Mouse (Mus musculus) liver, embryonic 13.5 days (tissue): Measurements from ENCODE around the gene Atpaf1. TPM values are rescaled to one million over a fixed set of nuclear protein-coding genes. Genes with fewer than 3 reads are reported as not detected.
A peak's percentile ranks its signal among the peaks of the same experiment; 100 is the strongest.

Experiments
- ATAC-seq: fragments of 200-750 bp; cut with Nextera tagmentation; 2 replicates; pipeline ENCODE4 v1.8.0; 2017; ENCODE audit warnings: low read depth, mild to moderate bottlenecking, moderate number of reproducible peaks, moderate library complexity
- DNase-seq: peaks from one replicate; pipeline ENCODE4 v3.0.0; 2022
- H3K27ac ChIP-seq: fragments of 300-500 bp; sonication (generic); 2 replicates; pipeline ENCODE4 v1.5.1; 2015; ENCODE audit warnings: moderate library complexity, mild to moderate bottlenecking, inconsistent platforms
- H3K27me3 ChIP-seq: fragments of 300-500 bp; sonication (generic); 2 replicates; pipeline ENCODE4 v1.6.1; 2015; ENCODE audit warnings: mild to moderate bottlenecking, inconsistent platforms
- H3K36me3 ChIP-seq: fragments of 300-500 bp; sonication (generic); 2 replicates; pipeline ENCODE4 v1.6.1; 2015; ENCODE audit warnings: mild to moderate bottlenecking, inconsistent platforms
- H3K4me1 ChIP-seq: fragments of 300-500 bp; sonication (generic); replicated peaks from 2 replicates; pipeline ENCODE4 v1.6.1; 2015; ENCODE audit warnings: inconsistent platforms
- H3K4me2 ChIP-seq: fragments of 300-500 bp; sonication (generic); 2 replicates; pipeline ENCODE4 v1.6.1; 2015; ENCODE audit warnings: inconsistent platforms, mild to moderate bottlenecking, moderate library complexity
- H3K4me3 ChIP-seq: fragments of 300-500 bp; sonication (generic); replicated peaks from 2 replicates; pipeline ENCODE4 v1.5.1; 2015; ENCODE audit warnings: mild to moderate bottlenecking, inconsistent platforms
- H3K9ac ChIP-seq: fragments of 300-500 bp; sonication (generic); 2 replicates; pipeline ENCODE4 v1.6.1; 2015; ENCODE audit warnings: mild to moderate bottlenecking, inconsistent platforms
- H3K9me3 ChIP-seq: fragments of 300-500 bp; sonication (generic); replicated peaks from 2 replicates; pipeline ENCODE4 v1.6.1; 2016; ENCODE audit warnings: inconsistent platforms
- WGBS: fragments of 180-500 bp; shearing (Covaris S2); methylation state at CpG from one replicate; pipeline ENCODE4 v1.1.7; 2015; ENCODE audit not compliant: insufficient replicate concordance; 5-methylcytosine and 5-hydroxymethylcytosine counted together
- polyA plus RNA-seq: library from polyadenylated mRNA; unstranded; fragments of >200 nt; fragmentation: Nextera tagmentation; extraction: Ambion mirVana; gene quantifications from 2 replicates; pipeline ENCODE4 v1.2.1, GENCODE M21; 2015

Atpaf1 gene
- polyA plus RNA-seq, 1 experiment from 2014 or later: 19.5 TPM

DNA sequence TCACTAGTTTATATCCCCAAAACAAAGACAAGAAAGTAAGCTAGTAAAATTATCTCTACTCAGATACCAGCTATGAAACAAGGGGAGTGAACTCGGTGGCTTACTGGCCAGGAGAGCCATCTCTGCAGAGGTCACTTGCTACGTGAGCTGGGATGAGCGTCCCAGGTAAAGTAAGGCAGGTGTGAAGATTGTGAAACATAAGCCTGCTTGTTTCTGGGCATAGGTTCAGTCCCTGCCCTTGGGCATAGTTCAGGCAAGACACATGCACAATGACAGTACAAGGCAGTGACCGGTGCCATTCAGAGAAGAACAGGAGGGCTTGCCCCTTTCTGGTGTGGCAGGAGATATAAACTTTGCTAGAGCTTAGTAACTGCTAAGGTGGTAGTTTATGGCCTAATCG, 31.0 kb downstream of the Atpaf1 start:
- H3K36me3 ChIP-seq: peaks cover 20% of the 10 kb centered on the region; the same call in 1 of the 2 replicates
- no peak overlapping the region for H3K4me2 ChIP-seq
- 76% methylated on average over 5 of the region's 5 CpGs for WGBS
- H3K4me3 ChIP-seq: no peak overlapping the region
- peaks cover 7% of the 10 kb centered on the region; the same call in 1 of the 2 replicates for H3K4me1 ChIP-seq
- H3K27ac ChIP-seq: no peak overlapping the region
- no peaks in the 10 kb centered on the region for H3K27me3 ChIP-seq
- no peak overlapping the region for H3K9ac ChIP-seq
- no peaks in the 10 kb centered on the region for H3K9me3 ChIP-seq
- ATAC-seq (no peak), DNase-seq (no peak)

DNA sequence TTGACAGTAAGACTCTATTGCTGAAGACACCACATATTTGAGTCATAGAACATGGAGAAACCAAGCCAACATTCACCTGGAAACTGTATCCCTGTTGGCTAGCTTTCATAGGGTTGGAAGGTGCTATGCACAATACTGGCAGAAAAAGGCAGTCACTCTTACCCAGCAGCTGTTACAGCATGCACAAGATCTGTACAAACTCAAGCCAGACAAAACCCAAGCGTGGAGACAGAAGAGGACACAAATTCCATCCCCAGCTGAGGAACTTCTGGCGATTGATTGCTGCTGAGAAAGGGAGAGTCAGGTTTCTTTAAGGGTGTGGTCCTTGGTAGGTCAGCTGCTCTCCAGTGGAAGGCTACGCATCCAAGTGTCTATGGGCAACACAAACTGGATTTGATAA, 35.6 kb downstream of the Atpaf1 start:
- Histone ChIP-seq H3K9me3 (no peaks in the 10 kb centered on the region), H3K4me1 (peaks cover 50% of the 10 kb centered on the region), H3K27ac (no peak overlapping the region), H3K9ac (no peak overlapping the region), H3K4me2 (no peak overlapping the region), H3K27me3 (no peaks in the 10 kb centered on the region), H3K4me3 (no peak overlapping the region), H3K36me3 (peaks cover 6% of the 10 kb centered on the region; the same call in 1 of the 2 replicates)
- no peak for DNase-seq
- WGBS: 48% methylated on average over 3 of the region's 3 CpGs
- ATAC-seq: no peak

DNA sequence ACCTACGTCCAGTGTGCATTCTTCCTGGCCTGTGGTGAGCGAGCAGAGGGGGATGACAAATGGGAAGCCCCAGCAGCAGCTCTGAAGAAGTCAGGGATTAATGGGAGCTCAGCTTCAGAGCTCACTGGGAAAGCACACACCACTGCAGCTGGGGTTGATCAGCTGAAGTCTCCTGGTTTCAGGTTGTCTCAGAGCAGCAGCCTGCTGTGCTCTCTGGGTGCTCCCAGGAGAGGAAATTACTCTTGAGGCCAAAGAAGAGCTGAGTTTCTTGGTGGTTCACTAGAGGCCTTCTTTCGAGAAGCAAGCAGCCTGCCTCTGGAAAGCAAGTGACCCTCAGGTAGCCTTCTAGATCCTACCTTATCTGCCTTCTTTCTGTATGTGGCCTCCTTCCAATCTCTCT, 36.3 kb downstream of the Atpaf1 start:
- Histone ChIP-seq H3K27me3 (no peaks in the 10 kb centered on the region), H3K4me3 (no peak overlapping the region), H3K36me3 (0 out of 2 replicates have a peak, but pooled peaks cover 2% of the 10 kb centered on the region), H3K9ac (no peak overlapping the region), H3K9me3 (no peaks in the 10 kb centered on the region), H3K4me1 (peaks cover 57% of the 10 kb centered on the region), H3K27ac (no peak overlapping the region), H3K4me2 (no peak overlapping the region)
- ATAC-seq (no peak), DNase-seq (no peak)
- WGBS: 70% methylated on average over 3 of the region's 3 CpGs

DNA sequence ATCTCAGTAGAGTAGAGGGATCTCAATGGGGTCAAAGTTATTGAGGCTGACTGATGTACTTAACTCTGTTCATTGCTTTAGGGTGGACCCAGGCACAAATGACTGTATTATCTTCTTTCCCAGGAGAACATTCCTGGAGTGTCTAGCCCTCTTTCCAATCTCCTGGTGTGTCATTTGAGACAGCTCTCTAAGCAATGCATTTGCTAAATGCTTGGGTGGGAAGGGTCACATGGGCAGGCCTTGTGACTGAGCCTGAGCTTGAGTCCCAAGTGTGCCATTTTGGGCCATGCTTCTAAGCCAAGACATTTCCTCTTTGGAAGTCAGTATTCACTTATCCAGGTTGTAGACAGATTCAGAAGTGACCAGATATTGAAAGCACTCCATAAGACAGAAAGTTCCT, 36.8 kb downstream of the Atpaf1 start:
- Histone ChIP-seq H3K9me3 (no peaks in the 10 kb centered on the region), H3K9ac (no peak overlapping the region), H3K27ac (no peak overlapping the region), H3K27me3 (no peaks in the 10 kb centered on the region), H3K4me2 (no peak overlapping the region), H3K4me1 (peaks cover 57% of the 10 kb centered on the region), H3K36me3 (no peaks in the 10 kb centered on the region), H3K4me3 (no peak overlapping the region)
- ATAC-seq (no peak), DNase-seq (no peak)

DNA sequence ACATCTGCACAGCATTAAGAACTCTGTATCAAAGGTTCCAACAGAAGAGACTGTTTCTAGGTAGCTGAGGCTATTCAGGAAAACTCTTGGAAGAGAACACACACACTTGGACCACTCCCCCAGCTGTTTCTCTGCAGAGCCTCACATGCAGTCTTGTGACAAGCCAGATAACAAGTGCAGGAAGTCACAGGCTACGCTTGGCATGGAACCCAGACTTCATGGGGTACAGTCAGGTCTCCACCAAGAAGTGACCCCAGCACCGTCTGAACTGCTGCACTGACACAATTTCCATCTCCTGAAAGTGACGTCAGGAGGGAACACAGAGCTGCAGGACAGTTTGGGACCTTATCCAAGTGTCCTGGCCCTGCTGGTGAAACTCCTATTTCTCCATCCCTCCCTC, 37.3 kb downstream of the Atpaf1 start:
- 31% methylated on average over 3 of the region's 3 CpGs for WGBS
- ATAC-seq: no peak
- Histone ChIP-seq H3K27ac (peak overlapping the region; percentile 19; the same call in 1 of the 2 replicates), H3K9ac (no peak overlapping the region; the same call in 1 of the 2 replicates), H3K36me3 (no peaks in the 10 kb centered on the region), H3K4me3 (no peak overlapping the region), H3K4me1 (peaks cover 61% of the 10 kb centered on the region), H3K4me2 (no peak overlapping the region), H3K27me3 (no peaks in the 10 kb centered on the region), H3K9me3 (no peaks in the 10 kb centered on the region)
- no peak for DNase-seq

DNA sequence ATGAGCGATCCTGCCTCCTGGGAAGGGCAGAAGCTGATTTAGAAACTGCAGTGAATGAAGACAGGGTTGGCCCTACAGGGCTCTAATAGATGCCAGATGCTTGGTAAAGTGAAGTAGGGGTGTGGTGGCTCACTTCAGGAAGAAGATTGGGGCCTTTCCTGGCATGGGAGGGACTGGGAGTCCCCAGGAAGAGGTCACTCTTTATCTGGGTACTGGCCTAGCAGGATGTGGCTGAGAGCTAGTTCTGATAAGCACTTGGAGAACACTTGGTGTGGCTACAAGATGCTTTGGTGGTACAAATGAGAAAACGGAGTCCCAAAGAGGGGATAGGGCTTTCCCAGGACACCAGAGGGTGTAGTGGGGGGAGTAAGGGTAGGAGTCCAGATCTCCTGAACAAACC, 39.6 kb downstream of the Atpaf1 start:
- ATAC-seq (peak; percentile 60), DNase-seq (peak; percentile 46)
- no peaks in the 10 kb centered on the region for H3K9me3 ChIP-seq
- peak overlapping the region; percentile 72 for H3K27ac ChIP-seq
- no peaks in the 10 kb centered on the region for H3K27me3 ChIP-seq
- H3K4me3 ChIP-seq: no peak overlapping the region; the same call in 1 of the 2 replicates
- peak overlapping the region; percentile 14; the same call in 1 of the 2 replicates for H3K9ac ChIP-seq
- no peaks in the 10 kb centered on the region for H3K36me3 ChIP-seq
- peaks cover 77% of the 10 kb centered on the region for H3K4me1 ChIP-seq
- H3K4me2 ChIP-seq: peak overlapping the region; percentile 36
- 23% methylated on average over 2 of the region's 2 CpGs for whole genome bisulfite sequencing

DNA sequence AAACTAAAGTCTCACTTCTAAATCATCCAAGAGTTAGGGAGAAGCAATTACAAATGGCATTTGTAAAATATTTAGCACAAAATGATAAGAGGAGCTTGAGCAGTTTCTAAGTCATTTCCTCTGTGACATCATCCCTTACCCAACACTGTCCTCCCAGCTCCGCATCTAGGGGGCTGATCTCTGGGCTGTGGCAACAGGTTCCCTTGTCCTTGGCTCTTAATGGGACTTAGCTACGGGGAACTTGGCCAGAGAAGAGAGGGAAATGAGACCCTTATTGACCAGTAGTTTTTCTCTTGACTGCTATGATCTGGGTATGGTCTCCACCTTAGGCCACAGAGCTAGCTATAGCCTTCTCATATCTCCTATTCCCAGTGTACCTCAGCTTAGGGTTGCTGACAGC, 40.7 kb downstream of the Atpaf1 start:
- 33% methylated on average over 2 of the region's 2 CpGs for WGBS
- Histone ChIP-seq H3K36me3 (no peaks in the 10 kb centered on the region), H3K4me2 (no peak overlapping the region), H3K9me3 (no peaks in the 10 kb centered on the region), H3K27ac (0 out of 2 replicates have a peak overlapping the region, but pooled peaks have one; percentile 72), H3K9ac (no peak overlapping the region), H3K27me3 (no peaks in the 10 kb centered on the region), H3K4me3 (no peak overlapping the region), H3K4me1 (peaks cover 83% of the 10 kb centered on the region)
- ATAC-seq (no peak), DNase-seq (no peak)

DNA sequence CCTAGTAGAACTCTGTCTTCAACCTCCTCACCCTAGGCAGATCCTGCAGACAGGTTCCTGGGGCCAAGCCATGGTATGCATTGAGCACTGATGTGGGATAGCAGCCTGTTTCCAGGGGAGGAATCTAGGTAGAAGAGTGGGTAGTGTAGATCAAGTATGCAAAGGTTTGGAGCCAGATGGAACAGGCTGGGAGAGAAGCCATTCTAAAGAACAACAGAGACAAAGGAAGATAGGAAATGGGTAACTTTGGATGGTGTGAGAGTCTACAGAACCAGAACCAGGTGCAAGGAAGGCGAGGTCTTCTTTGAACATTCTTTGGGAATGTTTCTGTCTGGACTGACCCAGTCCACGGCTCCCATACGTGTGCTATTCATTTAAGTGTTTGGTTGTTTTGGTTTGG, 42.5 kb downstream of the Atpaf1 start:
- peak overlapping the region; percentile 75 for H3K4me3 ChIP-seq

DNA sequence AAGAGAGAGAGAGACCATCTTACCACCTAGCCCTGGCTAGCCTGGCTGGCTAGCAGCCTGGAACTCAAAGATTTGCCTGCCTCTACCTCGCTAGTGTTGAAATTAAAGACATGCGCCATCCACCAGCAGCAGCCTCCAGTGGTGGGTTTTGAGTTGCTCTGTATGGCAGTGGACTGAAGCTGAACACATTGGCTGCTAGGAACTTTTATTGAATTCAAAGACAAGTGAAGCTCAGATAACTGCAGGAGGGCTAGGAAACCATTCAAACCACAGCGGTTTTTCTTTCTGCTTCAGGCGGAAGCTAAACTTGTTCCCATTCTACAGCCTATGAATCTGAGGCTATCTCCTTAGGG, 42.9 kb downstream of the Atpaf1 start:
- H3K27me3 ChIP-seq: no peaks in the 10 kb centered on the region
- WGBS: 4% methylated on average over 4 of the region's 4 CpGs
- H3K36me3 ChIP-seq: peaks cover 18% of the 10 kb centered on the region
- peaks cover 82% of the 10 kb centered on the region for H3K4me1 ChIP-seq
- no peak for ATAC-seq
- DNase-seq: no peak
- no peaks in the 10 kb centered on the region for H3K9me3 ChIP-seq
- H3K27ac ChIP-seq: peak overlapping the region; percentile 84
- H3K4me2 ChIP-seq: peak overlapping the region; percentile 85
- H3K4me3 ChIP-seq: peak overlapping the region; percentile 75
- peak overlapping the region; percentile 85 for H3K9ac ChIP-seq

More for the DNA sequence above, 42.5 kb downstream of the Atpaf1 start:
- no peak for ATAC-seq
- Histone ChIP-seq H3K27me3 (no peaks in the 10 kb centered on the region), H3K36me3 (peaks cover 14% of the 10 kb centered on the region), H3K4me2 (peak overlapping the region; percentile 85), H3K9me3 (no peaks in the 10 kb centered on the region), H3K4me1 (peaks cover 84% of the 10 kb centered on the region), H3K27ac (peak overlapping the region; percentile 9; the same call in 1 of the 2 replicates), H3K9ac (no peak overlapping the region)
- no peak for DNase-seq
- 67% methylated on average over 3 of the region's 3 CpGs for WGBS

DNA sequence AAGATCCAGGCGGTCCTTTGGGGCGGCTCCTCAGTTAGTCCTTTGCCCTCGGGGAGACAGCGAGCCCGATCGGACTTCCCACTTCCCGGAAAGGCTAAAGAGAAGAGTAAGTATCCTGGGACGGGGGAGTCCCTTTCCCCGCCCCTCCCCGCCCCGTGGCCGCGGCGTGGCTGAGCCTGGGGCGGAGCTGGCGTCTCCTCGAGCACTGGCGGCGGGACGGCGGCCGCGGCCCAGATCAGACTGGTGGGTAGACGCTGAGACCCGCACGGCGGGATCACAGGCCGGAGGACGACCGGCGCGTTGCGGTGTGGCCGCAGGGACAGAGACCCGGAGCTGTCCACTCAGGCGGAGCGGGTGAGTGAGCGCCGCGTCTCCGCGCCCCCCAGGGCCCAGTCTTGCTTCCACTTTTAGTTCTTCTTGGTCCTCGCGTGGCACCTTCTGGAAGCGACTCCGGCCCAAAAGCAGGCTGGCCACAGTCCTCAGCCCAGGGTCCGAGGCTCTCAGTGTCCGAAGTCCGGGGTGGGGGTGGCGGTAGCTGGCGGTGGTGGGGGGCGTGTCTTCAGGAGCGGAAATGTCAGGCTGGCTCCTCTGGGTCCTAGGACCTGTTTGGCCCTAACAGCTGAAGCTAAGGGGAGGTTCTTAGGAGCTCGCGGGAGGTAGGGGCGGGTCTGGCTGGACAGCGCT, 43.4 kb downstream of the Atpaf1 start, which contains the start of gene Mob3c:
TSS of gene Mob3c (plus strand) at position 205 of the 684 bp plus-strand sequence.
- Histone ChIP-seq H3K4me1 (peaks cover 77% of the 10 kb centered on the region), H3K9ac (peak within 1 kb of the TSS; percentile 85), H3K27me3 (no peaks in the 10 kb centered on the region), H3K9me3 (no peaks in the 10 kb centered on the region), H3K4me2 (peak within 1 kb of the TSS; percentile 85), H3K4me3 (peak within 1 kb of the TSS; percentile 75), H3K36me3 (peaks cover 22% of the 10 kb centered on the region), H3K27ac (peak within 1 kb of the TSS; percentile 84)
- ATAC-seq (peak; percentile 88), DNase-seq (peak; percentile 74)
- under 1% methylated on average over 57 of the region's 57 CpGs for WGBS

DNA sequence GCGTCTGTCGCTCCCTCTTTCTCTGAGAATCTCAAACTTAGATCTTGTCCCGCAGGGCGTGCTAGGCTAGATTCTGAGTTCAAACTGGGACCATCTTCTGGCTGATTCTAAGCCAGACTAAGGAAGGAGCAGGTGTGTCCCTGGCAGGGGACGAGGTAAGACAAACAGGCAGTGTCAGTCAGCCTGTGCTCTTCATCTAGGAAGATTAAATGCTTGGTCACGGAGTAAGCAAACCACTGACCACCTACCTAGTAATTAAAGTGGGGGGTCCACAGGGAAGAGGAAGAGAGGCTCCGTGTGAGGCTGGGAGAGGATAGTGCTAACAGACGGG, 43.9 kb downstream of the Atpaf1 start:
- Histone ChIP-seq H3K9me3 (no peaks in the 10 kb centered on the region), H3K4me3 (peak overlapping the region; percentile 75), H3K4me2 (peak overlapping the region; percentile 85), H3K27ac (peak overlapping the region; percentile 84), H3K36me3 (peaks cover 27% of the 10 kb centered on the region), H3K4me1 (peaks cover 72% of the 10 kb centered on the region), H3K27me3 (no peaks in the 10 kb centered on the region), H3K9ac (peak overlapping the region; percentile 85)
- ATAC-seq: no peak
- DNase-seq: no peak
- 2% methylated on average over 8 of the region's 8 CpGs for WGBS

DNA sequence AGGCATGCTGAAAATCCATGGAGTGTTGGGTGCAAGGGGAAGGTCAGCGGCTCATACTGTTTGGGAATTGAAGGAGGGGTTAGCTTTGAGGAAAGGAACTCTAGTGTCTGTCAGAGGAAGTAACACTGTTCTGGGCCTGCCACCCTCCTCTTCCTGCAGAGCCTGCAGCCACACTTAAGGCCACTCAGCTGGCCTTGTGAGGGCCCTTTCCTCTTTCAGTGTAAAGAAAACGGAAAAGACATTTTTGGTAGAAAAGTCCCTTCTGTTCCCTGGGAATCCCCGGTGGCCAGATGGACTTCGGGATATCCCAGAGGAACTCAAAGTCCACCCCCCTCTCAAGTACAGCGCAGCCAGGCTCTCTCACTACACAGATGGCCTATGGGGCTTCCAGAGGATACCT, 45.9 kb downstream of the Atpaf1 start:
- Histone ChIP-seq H3K9me3 (no peaks in the 10 kb centered on the region), H3K4me2 (peak overlapping the region; percentile 85), H3K4me1 (peaks cover 52% of the 10 kb centered on the region), H3K27ac (0 out of 2 replicates have a peak overlapping the region, but pooled peaks have one; percentile 15), H3K4me3 (no peak overlapping the region), H3K27me3 (no peaks in the 10 kb centered on the region), H3K9ac (0 out of 2 replicates have a peak overlapping the region, but pooled peaks have one; percentile 18), H3K36me3 (peaks cover 43% of the 10 kb centered on the region)
- no peak for ATAC-seq
- 44% methylated on average over 5 of the region's 5 CpGs for WGBS
- no peak for DNase-seq
